Mouse (Mus musculus): ENCODE results near the gene Oscar.
"Not testable (repeated sequence)": the region's sequence is repeated elsewhere in the genome, so short reads cannot be mapped to it uniquely, and the experiment has no call there.

Oscar gene

DNA sequence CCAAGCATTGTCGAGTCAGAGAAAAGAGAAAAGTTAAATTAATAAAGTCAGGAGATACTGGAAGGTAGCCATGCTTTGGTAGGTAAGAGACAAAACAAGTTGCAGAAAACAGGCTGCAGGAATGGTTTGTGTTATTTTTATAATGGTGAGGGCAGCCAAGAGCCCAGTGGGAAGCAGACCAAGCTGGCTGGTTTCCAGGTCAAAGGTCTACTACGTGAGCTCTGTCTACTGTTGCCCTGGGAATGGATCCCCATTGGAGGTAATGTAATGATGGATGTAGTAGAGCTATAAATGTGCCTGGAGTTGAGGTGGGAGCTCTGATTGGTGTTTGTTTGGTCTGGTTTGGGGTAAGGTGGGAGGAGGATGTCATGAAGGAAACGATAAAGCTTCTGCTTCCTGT lies 6.9 kb downstream of the Oscar start:
- DNase-seq = peak; percentile 91

DNA sequence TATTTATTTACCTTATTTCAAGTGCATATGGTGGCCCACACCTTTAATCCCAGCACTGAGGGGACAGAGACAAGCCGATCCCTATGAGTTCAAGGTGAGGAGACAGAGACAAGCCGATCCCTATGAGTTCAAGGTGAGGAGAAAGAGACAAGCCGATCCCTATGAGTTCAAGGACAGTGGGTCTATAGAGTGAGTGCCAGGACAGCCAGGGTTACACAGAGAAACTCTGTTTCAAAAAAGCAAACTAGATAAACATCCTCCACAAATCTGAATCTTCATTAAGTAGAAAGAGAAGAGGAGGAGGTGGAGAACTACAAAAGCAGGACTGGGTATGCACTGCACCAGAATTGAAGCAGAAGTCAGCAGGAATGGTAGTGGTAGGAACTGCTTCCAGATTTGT lies 7.3 kb downstream of the Oscar start:
- no peak for DNase-seq

DNA sequence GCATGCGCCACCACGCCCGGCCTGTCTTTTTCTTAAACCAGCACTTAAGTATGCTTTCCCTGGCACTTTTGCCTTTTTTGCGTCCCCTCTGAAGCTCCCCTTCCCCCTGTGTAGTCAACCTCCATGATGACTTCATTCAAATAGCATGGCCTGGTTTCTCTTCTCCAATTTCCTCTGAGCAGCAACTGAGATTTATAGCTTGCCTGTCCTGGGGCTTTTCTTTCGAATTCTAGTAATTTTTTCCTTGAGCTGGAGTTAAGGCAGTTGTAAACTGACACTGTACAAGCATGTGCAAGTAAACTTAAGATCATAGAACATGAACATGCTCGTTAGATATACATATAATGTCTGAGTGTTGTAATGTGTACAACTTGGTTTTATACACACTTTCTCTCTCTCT lies 8.6 kb downstream of the Oscar start:
- DNase-seq = no peak

DNA sequence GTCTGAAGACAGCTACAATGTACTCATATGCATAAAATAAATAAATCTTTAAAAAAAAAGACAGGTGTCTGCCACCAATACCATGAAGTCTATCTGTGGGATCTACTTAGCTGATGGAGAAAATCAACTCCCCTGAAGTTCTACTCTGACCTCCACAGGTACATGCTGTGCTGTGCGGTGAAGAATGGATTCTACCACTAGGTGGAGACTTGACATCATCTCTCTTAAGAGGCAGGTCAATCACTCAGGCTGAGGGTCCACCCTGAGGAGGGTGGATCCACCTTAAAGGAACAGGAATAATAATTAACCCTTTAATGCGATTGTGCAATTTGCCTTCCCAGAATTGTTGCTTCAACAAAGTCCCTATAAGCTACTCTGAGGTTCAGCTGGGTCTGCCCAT lies 9.2 kb downstream of the Oscar start:
- DNase-seq = peak; percentile 69

DNA sequence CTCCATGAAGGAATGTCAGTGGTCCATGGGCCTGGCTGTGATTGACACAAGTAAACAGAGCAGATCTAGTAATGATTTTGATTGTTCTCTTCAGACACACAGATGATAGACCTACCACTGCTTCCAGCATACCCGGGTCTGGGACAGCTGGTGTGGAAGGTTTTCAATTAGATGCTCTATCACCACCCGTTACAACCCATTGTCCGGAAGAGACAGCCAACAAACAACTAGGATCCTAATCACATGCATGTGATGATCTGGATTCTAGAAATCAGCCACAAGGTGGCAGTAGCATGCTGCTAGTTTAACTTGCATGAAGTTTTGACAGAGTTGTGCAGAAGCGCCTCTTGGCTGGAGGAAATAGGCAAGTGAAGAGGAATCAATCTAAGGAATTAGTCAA lies 14.8 kb downstream of the Oscar start:
- DNase-seq = peak; percentile 83

DNA sequence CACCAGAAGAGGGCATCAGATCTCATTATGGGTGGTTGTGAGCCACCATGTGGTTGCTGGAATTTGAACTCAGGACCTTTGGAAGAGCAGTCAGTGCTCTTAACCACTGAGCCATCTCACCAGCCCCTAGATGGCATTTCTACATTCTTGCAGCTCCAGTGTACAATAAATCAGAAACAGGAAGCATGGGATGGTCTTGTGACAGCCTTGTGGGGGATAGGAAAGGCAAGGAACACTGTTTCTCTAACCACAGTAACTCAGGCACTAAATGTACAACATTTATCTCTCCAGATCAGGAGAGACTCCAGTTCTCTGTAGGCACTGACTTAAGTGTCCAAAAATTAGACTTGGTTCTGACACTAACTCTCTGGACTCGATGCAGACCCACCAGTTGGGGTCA lies 18.2 kb downstream of the Oscar start:
- not testable (repeated sequence) for DNase-seq

DNA sequence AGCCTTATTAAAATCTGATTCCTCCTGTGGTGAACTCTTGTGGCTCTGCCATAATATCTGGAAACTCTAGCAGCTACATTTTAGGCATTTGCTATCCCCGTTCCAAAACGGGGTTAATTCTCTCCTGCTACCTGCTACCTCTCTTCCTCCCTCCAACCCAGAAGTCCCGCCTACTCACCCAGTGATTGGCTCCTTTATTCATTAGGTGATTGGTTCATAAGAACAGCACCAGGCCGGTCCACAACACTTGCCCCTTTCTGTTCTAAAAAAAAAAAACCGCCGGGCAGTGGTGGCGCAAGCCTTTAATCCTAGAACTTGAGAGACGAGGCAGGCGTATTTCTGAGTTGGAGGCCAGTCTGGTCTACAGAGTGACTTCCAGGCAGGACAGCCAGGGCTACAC lies 20.8 kb downstream of the Oscar start:
- peak; percentile 70 for DNase-seq

DNA sequence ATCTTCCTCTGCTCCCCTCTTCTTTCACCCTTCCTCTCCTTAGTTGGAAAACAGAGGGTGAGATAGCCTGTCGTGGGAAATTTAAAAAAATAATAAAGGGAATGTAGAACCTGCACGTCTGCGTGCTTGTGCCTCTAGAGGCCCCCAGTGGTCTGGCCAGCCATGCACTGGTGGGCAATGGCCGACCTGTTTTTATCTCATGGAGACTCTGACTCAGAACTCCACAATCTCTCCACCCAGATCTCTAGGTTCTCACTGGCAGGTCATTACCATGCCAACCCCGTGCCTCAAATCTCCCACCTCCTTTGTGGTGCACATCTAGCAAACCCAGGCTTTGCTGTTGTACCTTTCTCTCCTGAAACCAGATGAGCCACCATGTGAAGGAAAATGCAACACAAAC lies 21.3 kb downstream of the Oscar start:
- DNase-seq = no peak

DNA sequence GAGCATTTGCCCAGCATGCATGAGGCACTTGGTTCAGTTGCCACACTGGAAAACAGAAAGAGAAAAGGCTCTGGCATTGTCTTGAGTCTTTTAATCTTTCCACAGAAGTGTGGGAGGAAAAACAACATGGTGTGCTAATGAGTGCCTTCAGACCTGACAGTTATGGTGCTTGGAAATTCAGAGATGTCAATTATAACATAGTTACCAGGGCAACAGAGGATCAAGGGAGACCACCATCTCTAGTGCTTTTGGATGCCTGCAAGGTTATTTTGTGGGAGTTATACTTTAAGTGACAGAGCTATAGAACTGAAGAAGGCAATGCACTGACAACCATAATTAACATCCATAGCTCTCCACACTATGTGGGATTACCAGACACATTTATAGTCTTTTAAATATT lies 22.1 kb downstream of the Oscar start:
- DNase-seq = no peak

DNA sequence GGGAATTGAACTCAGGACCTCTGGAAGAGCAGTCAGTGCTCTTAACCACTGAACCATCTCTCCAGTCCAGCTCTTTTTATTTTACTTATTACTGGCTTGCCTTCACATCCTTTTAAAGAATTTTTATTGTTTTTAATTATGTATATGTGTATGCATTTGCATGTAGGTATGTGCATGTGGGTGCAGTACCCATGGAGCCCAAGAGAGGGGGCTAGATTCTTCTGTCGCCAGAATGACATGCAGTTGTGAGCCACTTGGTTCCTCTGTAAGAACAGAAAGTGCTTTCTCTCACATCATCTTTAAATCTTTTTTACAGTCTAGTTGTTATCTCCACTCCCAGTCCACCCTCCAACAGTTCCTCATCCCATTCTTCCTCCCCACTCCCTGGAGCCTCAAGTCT lies 24.4 kb downstream of the Oscar start:
- DNase-seq = no peak

DNA sequence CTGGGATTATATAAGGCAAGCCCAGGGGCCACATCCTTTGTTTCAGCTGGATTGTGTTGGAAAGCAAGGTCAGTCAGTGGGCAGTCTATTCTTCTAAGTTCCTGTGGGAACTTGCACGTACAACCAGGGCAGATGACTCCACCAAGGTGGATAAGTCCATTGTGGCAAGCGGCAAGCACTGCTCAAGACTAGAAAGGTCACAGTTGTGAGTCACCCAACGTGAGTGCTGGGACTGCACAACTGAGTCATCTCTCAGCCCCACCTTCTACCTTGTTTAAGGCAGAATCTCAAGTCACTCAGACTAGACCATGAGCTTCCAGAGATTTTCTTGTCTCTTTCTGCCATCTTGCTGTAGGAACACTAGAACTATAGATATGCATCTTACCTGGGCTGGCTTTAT lies 25.4 kb downstream of the Oscar start:
- no peak for DNase-seq

DNA sequence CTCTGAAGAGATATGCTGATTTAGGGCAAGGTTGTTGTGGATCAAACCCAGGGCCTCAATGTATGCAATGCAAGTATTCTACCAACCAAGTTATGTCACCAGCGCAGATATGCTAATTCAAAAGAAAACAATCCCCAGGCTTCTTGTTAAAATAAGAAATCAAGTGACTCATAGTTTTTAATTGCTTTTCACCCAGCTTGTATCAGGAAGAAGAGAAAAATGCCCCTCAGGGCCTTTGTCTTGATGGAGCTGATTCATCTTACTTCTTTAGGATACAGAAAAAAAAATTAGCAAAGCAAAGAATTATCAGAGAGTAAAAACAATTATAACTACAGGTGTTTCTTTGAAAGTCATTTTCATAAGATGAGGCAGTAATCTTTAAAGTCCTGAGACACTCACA lies 28.7 kb downstream of the Oscar start:
- no peak for DNase-seq

DNA sequence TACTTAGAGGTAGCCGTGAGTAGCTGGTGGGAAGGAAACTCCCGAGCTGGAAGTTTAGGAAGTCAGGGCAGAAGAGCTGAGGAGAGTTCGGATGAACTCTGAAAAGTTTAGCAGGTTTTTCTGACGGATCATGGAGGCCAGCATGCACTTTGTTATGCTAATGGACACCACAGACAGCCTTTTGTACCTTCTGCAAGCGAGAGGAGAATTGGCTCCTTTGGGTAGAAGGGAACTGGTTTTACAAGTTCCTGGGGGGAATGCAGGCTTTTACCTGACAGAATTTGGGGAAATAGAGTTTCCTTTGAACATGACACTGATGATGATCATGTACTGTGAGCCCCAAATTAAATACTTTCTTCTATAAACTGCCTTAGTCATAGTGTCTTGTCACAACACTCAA lies 29.7 kb downstream of the Oscar start:
- DNase-seq = no peak

DNA sequence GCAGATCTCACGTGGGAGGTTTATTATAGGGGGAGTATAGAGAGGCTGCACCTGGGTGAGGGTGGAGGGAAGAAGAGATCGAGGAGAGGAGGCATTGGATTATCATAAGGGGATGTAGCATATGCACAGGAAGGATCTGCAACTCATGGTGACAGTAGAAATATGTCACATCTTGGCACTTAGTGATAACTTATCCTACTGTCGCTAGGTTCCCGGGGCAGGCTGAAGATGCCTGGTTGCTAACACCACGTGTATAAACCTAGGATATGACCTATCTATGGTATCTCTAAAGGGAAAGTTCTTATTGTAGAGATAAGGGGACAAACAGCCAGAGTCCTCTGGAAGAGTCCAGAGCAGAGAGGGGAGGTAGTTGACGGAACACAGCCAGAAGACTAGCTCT lies 30.2 kb downstream of the Oscar start:
- no peak for DNase-seq

DNA sequence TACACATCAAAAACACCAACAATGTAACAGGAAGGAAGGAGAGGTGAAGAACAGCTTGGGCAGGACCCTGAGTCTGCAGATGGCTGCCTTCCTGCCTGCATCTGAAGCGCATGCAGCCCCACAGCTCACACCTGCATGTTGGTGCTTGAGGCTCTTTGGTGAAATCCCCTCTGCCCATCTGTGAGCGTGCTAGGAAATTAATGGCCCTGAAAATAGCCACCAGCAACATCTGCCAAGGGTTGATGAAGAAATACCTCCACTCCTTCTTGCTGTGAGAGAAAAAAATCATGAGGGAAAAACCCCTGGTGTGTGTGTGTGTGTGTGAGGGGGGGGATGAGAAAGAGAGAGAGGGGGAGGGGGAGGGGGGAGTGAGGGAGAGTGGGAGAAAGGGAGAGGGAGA lies 35.9 kb downstream of the Oscar start:
- no peak for DNase-seq

DNA sequence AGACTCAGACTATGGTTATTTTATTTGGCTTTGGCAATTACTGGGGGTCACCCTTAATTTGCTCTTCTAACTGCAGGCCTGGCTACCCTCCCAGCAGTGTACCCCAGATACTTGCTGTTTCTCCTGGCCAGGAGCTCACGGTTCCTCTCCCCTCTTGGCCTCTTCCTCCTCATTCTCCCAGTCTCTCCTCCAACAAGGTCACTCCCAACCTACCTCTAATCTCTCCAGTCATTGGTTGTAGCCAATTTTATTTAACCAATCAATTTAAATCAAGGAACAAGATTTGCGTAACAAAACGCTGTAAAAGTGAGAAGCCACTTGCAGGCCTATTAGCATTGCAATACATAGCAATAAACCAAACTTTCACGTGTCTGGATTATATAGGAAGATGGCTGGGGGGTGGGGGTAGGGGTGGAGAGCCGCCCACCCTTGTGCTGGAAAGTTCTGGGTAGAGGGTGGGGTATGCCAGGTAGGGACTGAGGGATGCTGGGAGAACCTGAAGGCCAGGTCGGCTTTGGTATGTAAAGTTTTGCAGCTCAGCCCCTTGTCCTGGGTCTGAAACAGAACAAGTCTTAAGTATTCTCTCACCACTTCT lies 36.9 kb downstream of the Oscar start:
- no peak for DNase-seq

DNA sequence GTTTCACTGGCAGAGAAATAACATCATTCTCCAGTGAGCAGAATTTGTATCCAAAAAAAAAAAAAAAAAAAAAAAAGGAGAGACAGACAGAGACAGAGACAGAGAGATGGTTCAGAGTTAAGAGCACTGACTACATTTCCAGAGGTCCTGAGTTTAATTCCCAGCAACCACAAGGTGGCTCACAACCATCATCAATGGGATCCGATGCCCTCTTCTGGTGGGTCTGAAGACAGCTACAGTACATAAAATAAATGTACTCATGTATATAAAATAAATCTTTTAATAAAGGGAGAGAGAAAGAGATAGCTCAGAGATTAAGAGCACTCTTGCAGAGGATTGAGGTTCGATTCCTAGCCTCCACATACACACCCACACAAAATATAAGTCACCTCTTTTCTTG lies 37.8 kb downstream of the Oscar start:
- DNase-seq = no peak

DNA sequence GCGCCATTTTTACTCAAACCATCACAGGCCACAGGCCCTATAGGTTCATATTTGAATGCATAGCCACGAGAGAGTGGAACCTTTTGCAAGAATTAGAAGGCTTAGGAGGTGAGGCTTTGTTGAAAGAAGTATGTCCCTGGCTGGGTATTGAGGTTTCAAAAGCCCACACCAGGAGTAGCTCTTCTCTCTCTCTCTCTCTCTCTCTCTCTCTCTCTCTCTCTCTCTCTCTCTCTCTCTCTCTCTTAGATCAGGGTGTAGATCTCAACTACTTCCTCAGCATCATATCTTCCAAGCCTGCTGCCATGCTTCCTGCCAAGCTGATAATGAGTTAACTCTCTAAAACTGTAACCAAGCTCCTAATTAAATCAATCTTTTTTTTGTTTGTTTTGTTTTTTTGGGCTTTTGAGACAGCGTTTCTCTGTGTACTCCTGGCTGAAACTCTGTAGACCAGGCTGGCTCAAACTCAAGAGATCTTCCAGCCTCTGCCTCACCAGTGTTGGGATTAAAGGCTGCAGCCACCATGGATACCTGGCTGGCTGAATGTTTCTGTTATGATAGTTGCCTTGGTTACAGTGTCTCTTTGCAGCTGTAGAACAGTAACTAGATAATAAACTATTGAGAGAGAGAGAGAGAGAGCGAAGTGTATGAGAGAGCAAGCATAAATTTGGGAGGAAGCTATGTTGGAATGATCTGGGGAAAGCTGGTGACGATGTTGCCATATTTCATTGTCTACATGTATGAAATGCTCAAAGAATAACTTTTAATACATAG lies 39.4 kb downstream of the Oscar start:
- no peak for DNase-seq

DNA sequence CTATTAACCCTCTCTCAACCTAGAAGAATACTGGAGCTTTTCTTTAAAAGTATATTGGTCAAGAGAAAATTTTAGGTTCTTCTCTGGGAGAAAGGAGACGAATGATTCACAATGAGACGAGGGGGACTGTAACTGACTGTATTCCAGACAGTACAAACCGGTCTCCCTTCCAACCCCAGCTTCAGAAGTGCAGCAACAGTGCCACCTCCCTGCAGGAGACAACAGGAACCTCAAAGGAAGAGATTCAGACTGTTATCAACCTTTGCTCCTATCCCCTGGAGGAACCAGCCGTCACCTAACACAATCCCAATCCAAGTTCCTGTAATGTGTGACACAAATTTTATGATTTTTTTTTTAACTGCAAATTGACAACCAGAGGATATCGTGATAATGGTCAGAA lies 41.7 kb downstream of the Oscar start:
- no peak for DNase-seq

DNA sequence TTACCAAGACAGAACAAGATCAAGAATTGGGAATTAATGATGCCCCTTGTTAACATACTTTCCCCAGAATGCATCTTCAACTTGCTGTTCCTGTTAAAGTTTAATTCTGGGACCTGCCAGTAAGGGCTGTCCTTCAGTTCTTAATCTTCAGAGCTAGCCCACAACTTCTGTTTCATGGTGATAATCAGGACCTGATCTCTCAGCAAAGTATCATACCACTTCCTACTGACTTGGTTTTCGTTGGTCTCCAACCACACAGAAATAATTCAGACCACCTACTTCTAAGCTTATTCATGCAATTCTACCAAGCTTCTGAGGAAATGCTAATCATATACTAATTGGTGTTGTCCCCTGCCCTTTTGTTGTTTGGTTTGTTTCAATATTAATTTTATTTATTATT lies 44.1 kb downstream of the Oscar start:
- DNase-seq = no peak

DNA sequence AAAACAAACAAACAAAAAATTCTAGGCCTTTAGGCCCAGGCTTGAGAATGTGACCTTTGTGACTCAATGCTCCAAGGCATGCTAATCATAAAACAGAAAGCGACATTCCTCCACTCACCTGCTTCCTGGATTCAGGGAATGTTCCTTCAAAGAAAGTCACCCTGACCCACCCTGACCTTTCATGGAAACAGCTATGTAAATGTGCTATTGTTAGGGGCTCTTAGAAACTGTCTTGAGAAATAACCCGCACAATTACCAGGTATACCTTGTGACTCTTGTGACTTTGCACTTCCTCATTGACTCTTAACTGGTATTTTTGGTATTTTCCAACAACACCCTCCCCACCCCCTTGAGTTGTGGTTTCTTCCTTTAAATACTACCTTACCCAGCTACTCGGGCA lies 45.4 kb downstream of the Oscar start:
- not testable (repeated sequence) for DNase-seq

DNA sequence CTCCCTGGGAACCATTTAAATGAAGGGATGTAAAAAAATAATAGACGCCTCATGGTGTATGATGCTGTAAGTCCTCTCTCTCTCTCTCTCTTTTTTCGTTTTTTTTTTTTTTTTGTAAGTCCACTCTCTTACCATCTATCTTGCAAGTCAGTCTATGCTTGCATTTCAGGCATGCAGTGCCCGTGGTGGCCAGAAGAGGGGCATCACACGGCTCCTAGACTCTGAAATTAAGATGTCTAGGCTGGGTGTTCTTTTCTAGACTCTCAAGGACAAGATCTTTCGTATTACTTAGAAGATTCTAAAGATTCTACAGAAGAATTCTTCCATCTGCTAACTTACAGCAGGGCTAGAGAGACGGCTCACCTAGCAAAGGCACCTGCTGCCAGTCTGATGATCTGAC lies 46.2 kb downstream of the Oscar start:
- DNase-seq = no peak

DNA sequence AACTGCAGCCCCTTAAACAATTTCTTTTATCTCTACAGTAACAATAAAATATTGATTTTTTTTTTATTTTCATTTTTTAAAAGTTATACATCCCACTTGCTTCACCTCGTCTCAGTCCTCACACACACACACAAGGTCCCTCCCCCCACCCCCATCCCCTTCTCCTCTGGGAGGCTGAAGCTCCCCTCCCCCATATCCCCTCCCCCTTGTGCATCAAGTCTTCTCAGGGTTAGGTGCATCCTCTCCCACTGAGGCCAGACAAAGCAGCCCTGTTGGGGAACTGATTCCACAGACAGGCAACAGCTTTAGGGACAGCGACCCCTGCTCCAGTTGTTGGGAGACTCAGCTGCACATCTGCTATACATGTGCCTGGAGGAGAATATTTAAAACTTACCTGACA lies 48.6 kb downstream of the Oscar start:
- DNase-seq = no peak

Data from kidney, adult 9 months (tissue).